Mouse (Mus musculus): Measurements from ENCODE around the gene Cacng4. TPM values are rescaled to one million over a fixed set of nuclear protein-coding genes. Genes with fewer than 3 reads are reported as not detected.

Cacng4 gene
- polyA plus RNA-seq, 1 experiment from 2014 or later, result 58.2 TPM

DNA sequence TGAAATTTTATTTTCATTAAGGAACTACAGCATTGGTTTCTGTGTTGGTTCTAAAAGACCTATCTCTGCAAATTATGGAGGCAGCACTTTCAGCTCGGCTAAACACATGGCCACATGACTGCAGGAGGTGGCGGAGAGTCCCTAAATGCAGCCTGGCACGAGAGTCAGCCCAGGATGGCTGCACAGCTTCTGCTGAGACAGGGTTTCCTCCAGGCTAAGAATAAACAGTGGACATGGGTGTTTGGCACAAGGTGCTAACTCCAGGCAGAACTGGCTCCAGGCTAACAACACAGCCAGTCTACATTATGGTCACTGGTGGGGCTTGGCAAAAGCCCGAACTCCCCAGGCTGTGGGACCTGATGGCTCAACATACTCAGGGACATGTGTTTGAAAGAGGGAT, 63.4 kb downstream of the Cacng4 start:
- no peak for DNase-seq (ENCODE audit: low spot score)

GRCm38 (mm10) chr11:107729141-107729540, 65.2 kb downstream of the Cacng4 start:
- 85% methylated on average over 7 of the region's 7 CpGs for WGBS
- ATAC-seq (ENCODE audit: low FRiP score) (no peak), DNase-seq (ENCODE audit: low spot score) (no peak)
- Histone ChIP-seq H3K9ac (no peak overlapping the region), H3K27ac (no peak overlapping the region), H3K36me3 (replicated peaks; ENCODE audit: control insufficient read depth, insufficient read depth) (peaks cover 21% of the 10 kb centered on the region), H3K4me1 (replicated peaks; ENCODE audit: control insufficient read depth, insufficient read depth, low read length) (no peaks in the 10 kb centered on the region), H3K9me3 (ENCODE audit: control insufficient read depth, low read length) (no peaks in the 10 kb centered on the region), H3K4me2 (replicated peaks) (no peak overlapping the region), H3K27me3 (ENCODE audit: control insufficient read depth, insufficient read depth, low read length) (no peaks in the 10 kb centered on the region), H3K4me3 (replicated peaks; ENCODE audit: low read length) (no peak overlapping the region)

More for the DNA sequence above, 63.4 kb downstream of the Cacng4 start:
- no peaks in the 10 kb centered on the region for H3K9me3 ChIP-seq (ENCODE audit: control insufficient read depth, low read length)
- H3K27ac ChIP-seq, result no peak overlapping the region
- no peak overlapping the region for H3K4me3 ChIP-seq (replicated peaks; ENCODE audit: low read length)
- no peaks in the 10 kb centered on the region for H3K27me3 ChIP-seq (ENCODE audit: control insufficient read depth, insufficient read depth, low read length)
- H3K4me2 ChIP-seq (replicated peaks), result no peak overlapping the region
- WGBS, result 84% methylated on average over 4 of the region's 4 CpGs
- H3K36me3 ChIP-seq (replicated peaks; ENCODE audit: control insufficient read depth, insufficient read depth), result peaks cover 39% of the 10 kb centered on the region
- no peaks in the 10 kb centered on the region for H3K4me1 ChIP-seq (replicated peaks; ENCODE audit: control insufficient read depth, insufficient read depth, low read length)
- no peak overlapping the region for H3K9ac ChIP-seq
- ATAC-seq (ENCODE audit: low FRiP score), result no peak

DNA sequence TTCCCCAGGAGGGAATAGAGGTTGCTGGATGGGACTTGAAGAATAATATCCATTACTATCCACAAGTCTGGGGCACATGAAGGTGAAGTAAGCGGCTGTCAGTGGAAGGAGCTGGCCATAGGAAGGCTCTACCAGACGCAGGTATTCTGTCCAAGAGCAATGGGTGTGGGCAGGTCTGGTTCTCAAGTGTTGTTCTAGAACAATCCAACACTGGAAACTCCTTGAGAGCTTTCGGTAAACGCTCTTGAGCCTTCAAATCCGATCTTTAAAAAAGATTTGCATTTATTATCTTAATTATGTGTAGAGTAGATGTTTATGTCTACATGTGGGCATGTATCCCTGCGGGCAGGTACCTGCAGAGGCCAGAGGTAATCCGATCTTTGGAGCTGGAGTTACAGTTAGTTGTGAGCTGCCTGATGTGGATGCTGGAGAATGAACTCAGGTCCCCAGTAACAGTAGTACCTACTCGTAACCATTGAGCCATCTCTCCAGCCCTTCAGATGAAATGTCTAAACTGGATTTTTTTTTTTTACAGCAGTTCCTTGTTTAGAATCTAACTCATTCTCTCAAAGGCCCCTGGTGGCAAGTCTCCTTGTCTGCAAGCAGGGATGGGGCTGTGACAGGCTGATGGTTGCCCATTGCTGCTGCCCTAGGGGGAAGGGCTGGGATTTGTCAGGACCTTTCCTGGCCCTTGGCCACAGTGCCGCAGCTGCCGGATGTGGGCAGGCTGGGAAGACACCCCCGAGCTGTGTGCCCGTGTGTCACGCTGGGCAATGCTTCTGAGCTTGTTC, 66.1 kb downstream of the Cacng4 start:
- ATAC-seq (ENCODE audit: low FRiP score) (no peak), DNase-seq (ENCODE audit: low spot score) (no peak)
- H3K27me3 ChIP-seq (ENCODE audit: control insufficient read depth, insufficient read depth, low read length), result no peaks in the 10 kb centered on the region
- no peaks in the 10 kb centered on the region for H3K9me3 ChIP-seq (ENCODE audit: control insufficient read depth, low read length)
- H3K36me3 ChIP-seq (replicated peaks; ENCODE audit: control insufficient read depth, insufficient read depth), result peaks cover 14% of the 10 kb centered on the region
- 82% methylated on average over 13 of the region's 13 CpGs for WGBS
- H3K4me3 ChIP-seq (replicated peaks; ENCODE audit: low read length), result no peak overlapping the region
- H3K4me1 ChIP-seq (replicated peaks; ENCODE audit: control insufficient read depth, insufficient read depth, low read length), result no peaks in the 10 kb centered on the region
- no peak overlapping the region for H3K9ac ChIP-seq
- H3K27ac ChIP-seq, result no peak overlapping the region
- H3K4me2 ChIP-seq (replicated peaks), result no peak overlapping the region

DNA sequence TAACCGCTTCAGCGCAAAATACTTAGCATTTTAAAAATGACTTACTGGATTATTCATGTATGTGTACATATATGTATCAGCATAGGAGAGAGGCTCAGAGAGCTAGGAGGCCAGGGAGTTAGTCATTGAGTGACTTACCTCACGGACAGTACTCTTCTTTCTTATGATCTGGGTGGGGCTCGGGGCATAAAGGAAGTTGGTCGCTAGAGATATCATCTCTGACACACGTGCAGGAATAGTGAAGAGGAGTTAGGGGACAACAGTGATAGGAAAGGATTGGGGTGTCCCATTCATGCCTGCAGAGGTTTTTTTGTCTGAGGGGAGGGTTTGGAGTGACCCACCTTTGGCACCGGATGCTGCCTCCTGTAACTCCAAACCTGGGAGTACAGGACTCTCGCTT, 69.8 kb downstream of the Cacng4 start:
- 92% methylated on average over 8 of the region's 8 CpGs for WGBS
- Histone ChIP-seq H3K27me3 (ENCODE audit: control insufficient read depth, insufficient read depth, low read length) (no peaks in the 10 kb centered on the region), H3K9me3 (ENCODE audit: control insufficient read depth, low read length) (no peaks in the 10 kb centered on the region), H3K36me3 (replicated peaks; ENCODE audit: control insufficient read depth, insufficient read depth) (no peaks in the 10 kb centered on the region), H3K9ac (no peak overlapping the region), H3K4me1 (replicated peaks; ENCODE audit: control insufficient read depth, insufficient read depth, low read length) (no peaks in the 10 kb centered on the region), H3K27ac (no peak overlapping the region), H3K4me3 (replicated peaks; ENCODE audit: low read length) (no peak overlapping the region), H3K4me2 (replicated peaks) (no peak overlapping the region)
- ATAC-seq (ENCODE audit: low FRiP score) (no peak), DNase-seq (ENCODE audit: low spot score) (no peak)

DNA sequence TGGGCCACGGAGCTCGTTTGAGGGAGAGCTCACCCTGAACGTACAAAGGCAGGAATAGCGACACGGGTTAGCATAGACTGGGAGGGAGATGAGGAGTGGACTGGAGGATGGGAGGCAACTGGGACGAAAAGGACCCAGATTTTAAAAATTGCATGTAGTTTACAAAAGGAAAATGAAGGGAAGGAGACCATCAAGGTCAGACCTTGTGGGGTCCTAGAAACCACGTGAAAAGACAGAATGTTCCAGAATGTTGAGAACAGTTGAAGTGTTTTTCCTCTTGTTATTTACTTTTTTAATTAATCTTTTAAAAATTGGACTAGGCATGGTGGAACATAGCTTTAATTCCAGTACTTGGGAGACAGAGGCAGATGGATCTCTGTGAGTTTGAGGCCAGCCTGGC, 73.3 kb downstream of the Cacng4 start:
- DNase-seq (ENCODE audit: low spot score) (no peak), ATAC-seq (ENCODE audit: low FRiP score) (no peak)
- Histone ChIP-seq H3K4me2 (replicated peaks) (no peak overlapping the region), H3K4me3 (replicated peaks; ENCODE audit: low read length) (no peak overlapping the region), H3K27me3 (ENCODE audit: control insufficient read depth, insufficient read depth, low read length) (no peaks in the 10 kb centered on the region), H3K27ac (no peak overlapping the region), H3K36me3 (replicated peaks; ENCODE audit: control insufficient read depth, insufficient read depth) (no peaks in the 10 kb centered on the region), H3K9ac (no peak overlapping the region), H3K4me1 (replicated peaks; ENCODE audit: control insufficient read depth, insufficient read depth, low read length) (no peaks in the 10 kb centered on the region), H3K9me3 (ENCODE audit: control insufficient read depth, low read length) (0 out of 2 replicates have a peak, but pooled peaks cover 4% of the 10 kb centered on the region)
- 81% methylated on average over 7 of the region's 7 CpGs for WGBS

- WGBS, result 89% methylated on average over 9 of the region's 9 CpGs
- no peaks in the 10 kb centered on the region for H3K27me3 ChIP-seq (ENCODE audit: control insufficient read depth, insufficient read depth, low read length)
- H3K4me2 ChIP-seq (replicated peaks), result no peak overlapping the region
- H3K9ac ChIP-seq, result no peak overlapping the region
- ATAC-seq (ENCODE audit: low FRiP score), result no peak
- no peak overlapping the region for H3K27ac ChIP-seq
- no peak for DNase-seq (ENCODE audit: low spot score)
- H3K4me1 ChIP-seq (replicated peaks; ENCODE audit: control insufficient read depth, insufficient read depth, low read length), result no peaks in the 10 kb centered on the region
- no peak overlapping the region for H3K4me3 ChIP-seq (replicated peaks; ENCODE audit: low read length)
- H3K36me3 ChIP-seq (replicated peaks; ENCODE audit: control insufficient read depth, insufficient read depth), result no peaks in the 10 kb centered on the region
- H3K9me3 ChIP-seq (ENCODE audit: control insufficient read depth, low read length), result 0 out of 2 replicates have a peak, but pooled peaks cover 4% of the 10 kb centered on the region
Observed at GRCm38 (mm10) chr11:107720264-107721021, 73.9 kb downstream of the Cacng4 start.

- Histone ChIP-seq H3K27me3 (ENCODE audit: control insufficient read depth, insufficient read depth, low read length) (no peaks in the 10 kb centered on the region), H3K4me2 (replicated peaks) (no peak within 1 kb of the TSS), H3K27ac (no peak within 1 kb of the TSS), H3K4me3 (replicated peaks; ENCODE audit: low read length) (no peak within 1 kb of the TSS), H3K9me3 (ENCODE audit: control insufficient read depth, low read length) (0 out of 2 replicates have a peak, but pooled peaks cover 4% of the 10 kb centered on the region), H3K36me3 (replicated peaks; ENCODE audit: control insufficient read depth, insufficient read depth) (no peaks in the 10 kb centered on the region), H3K4me1 (replicated peaks; ENCODE audit: control insufficient read depth, insufficient read depth, low read length) (no peaks in the 10 kb centered on the region), H3K9ac (no peak within 1 kb of the TSS)
- no peak for ATAC-seq (ENCODE audit: low FRiP score)
- 81% methylated on average over 16 of the region's 16 CpGs for WGBS
- no peak for DNase-seq (ENCODE audit: low spot score)
Observed at GRCm38 (mm10) chr11:107716332-107716938, 77.9 kb downstream of the Cacng4 start, which contains the start of gene Cacng1. Cacng1 (minus strand) TSS chr11:107716522.

DNA sequence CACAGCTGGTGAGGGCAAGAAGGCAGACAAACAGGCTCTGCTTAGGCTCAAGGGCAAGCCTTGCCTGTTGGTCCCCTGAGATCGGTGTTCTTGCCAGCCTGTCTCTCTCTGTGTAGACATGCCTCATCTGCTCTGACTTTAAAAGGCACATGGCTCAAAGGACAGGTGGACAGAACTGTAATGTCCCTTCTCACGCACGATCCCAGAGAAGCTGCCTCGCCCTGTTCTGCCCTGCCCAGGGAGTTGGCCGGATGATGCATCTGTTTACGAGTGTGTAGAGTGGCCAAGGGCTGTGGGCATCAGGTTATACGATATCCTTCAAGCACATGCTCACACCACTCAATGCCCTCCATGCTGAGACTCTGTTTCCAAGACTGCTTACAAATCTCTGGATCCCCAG, 80.0 kb downstream of the Cacng4 start:
- no peak overlapping the region for H3K4me2 ChIP-seq (replicated peaks)
- no peak overlapping the region for H3K27ac ChIP-seq
- H3K27me3 ChIP-seq (ENCODE audit: control insufficient read depth, insufficient read depth, low read length), result no peaks in the 10 kb centered on the region
- ATAC-seq (ENCODE audit: low FRiP score) (no peak), DNase-seq (ENCODE audit: low spot score) (no peak)
- no peak overlapping the region for H3K9ac ChIP-seq
- no peak overlapping the region for H3K4me3 ChIP-seq (replicated peaks; ENCODE audit: low read length)
- H3K4me1 ChIP-seq (replicated peaks; ENCODE audit: control insufficient read depth, insufficient read depth, low read length), result no peaks in the 10 kb centered on the region
- 0 out of 2 replicates have a peak, but pooled peaks cover 4% of the 10 kb centered on the region for H3K9me3 ChIP-seq (ENCODE audit: control insufficient read depth, low read length)
- 69% methylated on average over 7 of the region's 7 CpGs for WGBS
- H3K36me3 ChIP-seq (replicated peaks; ENCODE audit: control insufficient read depth, insufficient read depth), result no peaks in the 10 kb centered on the region

DNA sequence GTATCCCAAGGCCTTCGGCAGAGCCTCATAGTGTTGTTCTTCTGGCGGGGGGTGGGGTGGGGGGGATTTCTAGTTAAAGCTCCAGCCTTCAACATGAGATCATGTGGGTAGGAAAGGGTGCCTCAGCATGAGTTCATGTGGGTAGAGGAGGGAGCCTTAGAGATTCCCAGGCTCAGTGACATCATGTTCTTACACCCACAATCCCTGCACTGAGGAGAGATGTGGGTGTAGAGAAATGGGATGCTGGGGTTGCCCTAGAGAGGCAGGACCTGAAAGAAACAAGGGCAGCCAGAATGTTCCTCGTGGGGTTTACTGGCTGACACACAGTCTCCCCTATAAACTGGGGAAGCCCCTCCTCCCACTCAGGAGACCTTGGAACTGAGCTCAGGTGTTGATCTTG, 84.0 kb downstream of the Cacng4 start:
- Histone ChIP-seq H3K9me3 (ENCODE audit: control insufficient read depth, low read length) (no peaks in the 10 kb centered on the region), H3K4me1 (replicated peaks; ENCODE audit: control insufficient read depth, insufficient read depth, low read length) (peaks cover 11% of the 10 kb centered on the region), H3K4me3 (replicated peaks; ENCODE audit: low read length) (no peak overlapping the region), H3K27ac (no peak overlapping the region), H3K36me3 (replicated peaks; ENCODE audit: control insufficient read depth, insufficient read depth) (no peaks in the 10 kb centered on the region), H3K9ac (no peak overlapping the region), H3K27me3 (ENCODE audit: control insufficient read depth, insufficient read depth, low read length) (no peaks in the 10 kb centered on the region), H3K4me2 (replicated peaks) (no peak overlapping the region)
- ATAC-seq (ENCODE audit: low FRiP score) (no peak), DNase-seq (ENCODE audit: low spot score) (no peak)
- 74% methylated on average over 3 of the region's 3 CpGs for WGBS

All from hindbrain, embryonic 14.5 days (tissue).